Mouse (Mus musculus) cerebellum, adult 2 months (tissue): ENCODE measurements around the gene Mgat4b.

ENCODE experiments used
- CTCF ChIP-seq: fragments of 200-500 bp; IDR thresholded peaks from 2 replicates; pipeline ENCODE4 v1.5.1; 2011; ENCODE audit warnings: low read depth, mild to moderate bottlenecking, control low read depth, low read length, moderate library complexity, borderline replicate concordance; ENCODE audit not compliant: insufficient read depth
- POLR2A ChIP-seq: fragments of 200-500 bp; IDR thresholded peaks from 2 replicates; pipeline ENCODE4 v1.6.1; 2011; ENCODE audit warnings: low read length, control low read depth, borderline replicate concordance; ENCODE audit not compliant: insufficient read depth

DNA sequence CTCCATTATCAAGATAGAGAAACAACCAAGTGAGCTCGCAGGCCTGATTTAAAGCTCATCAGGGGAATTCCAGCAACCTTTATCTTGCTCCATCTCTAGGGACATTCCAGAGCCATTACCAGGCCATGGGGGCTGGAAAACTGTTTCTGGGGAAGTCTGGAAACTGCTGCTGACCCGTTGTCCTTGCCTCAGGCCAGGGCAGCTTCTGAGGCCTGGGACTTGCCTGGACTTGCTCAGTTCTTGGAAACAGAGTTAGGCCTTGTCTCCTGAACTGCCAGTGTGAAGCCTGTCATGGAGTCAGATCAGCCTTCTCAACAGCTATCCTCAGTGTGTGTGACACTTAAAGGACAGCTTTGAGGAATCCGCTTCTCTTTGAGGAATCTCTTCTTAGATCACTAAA lies 41.5 kb downstream of the Mgat4b start:
- TF ChIP-seq POLR2A (no peak), CTCF (no peak)
